Mouse (Mus musculus): Measurements from ENCODE around the gene Ubac2. TPM values are rescaled to one million over a fixed set of nuclear protein-coding genes. Genes with fewer than 3 reads are reported as not detected.
A peak's percentile ranks its signal among the peaks of the same experiment; 100 is the strongest.
"Not testable (repeated sequence)": the region's sequence is repeated elsewhere in the genome, so short reads cannot be mapped to it uniquely, and the experiment has no call there.

Gene Ubac2
- total RNA-seq, 2 experiments from 2014 or later: 34.0 to 36.9 TPM

DNA sequence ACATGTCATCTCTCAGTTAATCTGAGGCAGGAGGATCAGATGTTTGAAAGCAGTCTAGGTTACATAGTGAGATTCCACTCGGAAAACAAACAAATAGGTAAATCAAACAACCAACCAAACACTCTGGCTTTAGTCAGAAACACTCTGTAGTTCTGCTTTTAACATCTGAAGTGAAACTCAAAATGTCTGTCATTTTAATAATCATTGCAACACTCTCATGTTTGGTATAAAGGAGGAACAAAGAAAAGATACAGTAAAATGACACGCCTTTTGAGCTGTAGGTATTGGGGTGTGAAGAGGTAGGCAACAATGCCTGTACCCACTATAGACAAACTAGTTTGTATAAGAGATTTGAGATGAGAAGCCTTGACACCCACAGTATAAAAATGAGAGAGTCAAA lies 5.2 kb upstream of the Ubac2 start:
- TF ChIP-seq CTCF (IDR thresholded peaks at IDR 0.05): no peak
- intact Hi-C loops (cut with DNase I): no loop called here
- Histone ChIP-seq H3K27ac (no peak overlapping the region), H3K4me3 (no peak overlapping the region)
- DNase-seq (ENCODE audit: extremely low spot score in 1 of 2, low spot score in 2 of 2): no peak

GRCm38 (mm10) chr14:121873646-121874045 lies 4.8 kb upstream of the Ubac2 start:
- intact Hi-C loops (cut with DNase I): no loop called here
- H3K27ac ChIP-seq: no peak overlapping the region
- H3K4me3 ChIP-seq: no peak overlapping the region
- TF ChIP-seq CTCF (IDR thresholded peaks at IDR 0.05): no peak
- DNase-seq (ENCODE audit: extremely low spot score in 1 of 2, low spot score in 2 of 2): no peak

DNA sequence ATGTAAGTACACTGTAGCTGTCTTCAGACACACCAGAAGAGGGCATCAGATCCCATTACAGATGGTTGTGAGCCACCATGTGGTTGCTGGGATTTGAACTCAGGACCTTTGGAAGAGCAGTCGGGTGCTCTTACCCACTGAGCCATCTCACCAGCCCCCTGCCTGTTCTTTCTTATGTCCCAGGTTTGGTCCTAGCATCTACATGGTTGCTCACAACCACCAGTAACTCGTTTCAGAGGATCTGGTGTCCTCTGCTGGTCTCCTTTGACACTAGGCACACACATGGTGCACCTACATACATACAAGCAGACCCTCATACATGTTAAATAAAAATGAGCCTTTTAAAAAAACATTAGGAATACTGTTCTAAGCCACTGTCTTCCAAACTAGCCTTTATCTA lies 2.2 kb upstream of the Ubac2 start:
- H3K27ac ChIP-seq; H3K4me3 ChIP-seq; intact Hi-C loops (cut with DNase I); DNase-seq (ENCODE audit: extremely low spot score in 1 of 2, low spot score in 2 of 2): not testable (repeated sequence)

DNA sequence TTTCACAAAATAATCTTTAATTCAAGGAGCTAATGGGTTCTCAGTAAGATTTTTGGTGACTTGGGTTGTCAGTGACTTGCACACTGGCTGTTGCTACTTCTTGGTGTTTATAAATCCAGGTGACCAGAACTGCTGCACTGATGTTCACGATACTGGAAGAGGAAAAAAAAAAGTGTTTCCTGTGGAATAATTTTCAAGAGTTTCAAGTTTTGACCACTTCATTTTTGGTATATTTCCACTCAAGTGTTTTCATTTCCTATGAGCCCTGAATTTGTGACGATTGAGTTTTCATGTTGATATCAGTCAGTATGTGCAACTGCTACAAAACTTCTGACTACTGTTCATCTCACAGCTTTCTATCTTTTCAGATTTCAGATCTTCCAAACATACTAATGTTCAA lies 1.6 kb upstream of the Ubac2 start:
- TF ChIP-seq CTCF (IDR thresholded peaks at IDR 0.05): no peak
- H3K27ac ChIP-seq: no peak overlapping the region
- H3K4me3 ChIP-seq: no peak overlapping the region
- intact Hi-C loops (cut with DNase I): no loop called here
- no peak for DNase-seq (ENCODE audit: extremely low spot score in 1 of 2, low spot score in 2 of 2)

GRCm38 (mm10) chr14:121877640-121878039 lies 780 bp upstream of the Ubac2 start:
- intact Hi-C loops (cut with DNase I): loop anchor here (1.0 to 2.0 kb wide), 2 partner anchors 79 to 229 kb away; no protein-coding TSS in a partner anchor
- TF ChIP-seq CTCF (IDR thresholded peaks at IDR 0.05): no peak
- H3K27ac ChIP-seq: peak overlapping the region; percentile 96; the same call in 1 of the 2 replicates

GRCm38 (mm10) chr14:121878859-121879206 lies 413 bp downstream of the Ubac2 start:
- Histone ChIP-seq H3K4me3 (peak overlapping the region; percentile 100), H3K27ac (peak overlapping the region; percentile 96)
- DNase-seq (ENCODE audit: extremely low spot score in 1 of 2, low spot score in 2 of 2): no peak
- TF ChIP-seq CTCF (IDR thresholded peaks at IDR 0.05): no peak
- intact Hi-C loops (cut with DNase I): loop anchor here (1.0 to 2.0 kb wide), 2 partner anchors 80 to 227 kb away; no protein-coding TSS in a partner anchor

More at GRCm38 (mm10) chr14:121877640-121878039, 780 bp upstream of the Ubac2 start:
- H3K4me3 ChIP-seq: peak overlapping the region; percentile 100
- DNase-seq (ENCODE audit: extremely low spot score in 1 of 2, low spot score in 2 of 2): no peak

- Histone ChIP-seq H3K27ac (peak overlapping the region; percentile 96), H3K4me3 (peak overlapping the region; percentile 100)
- DNase-seq (ENCODE audit: extremely low spot score in 1 of 2, low spot score in 2 of 2): no peak
- no peak for TF ChIP-seq CTCF (IDR thresholded peaks at IDR 0.05)
- intact Hi-C loops (cut with DNase I): loop anchor here (2.0 kb wide), 1 partner anchor 81 kb away; no protein-coding TSS in a partner anchor
These were observed 933 bp downstream of the Ubac2 start for GRCm38 (mm10) chr14:121879266-121879840.

- no peak for DNase-seq (ENCODE audit: extremely low spot score in 1 of 2, low spot score in 2 of 2)
- intact Hi-C loops (cut with DNase I): no loop called here
- TF ChIP-seq CTCF (IDR thresholded peaks at IDR 0.05): no peak
- Histone ChIP-seq H3K4me3 (no peak overlapping the region), H3K27ac (no peak overlapping the region)
These were observed 2.8 kb downstream of the Ubac2 start for GRCm38 (mm10) chr14:121881211-121881610.

- H3K27ac ChIP-seq: no peak overlapping the region
- DNase-seq (ENCODE audit: extremely low spot score in 1 of 2, low spot score in 2 of 2): no peak
- TF ChIP-seq CTCF (IDR thresholded peaks at IDR 0.05): no peak
- no peak overlapping the region for H3K4me3 ChIP-seq
- intact Hi-C loops (cut with DNase I): no loop called here
These were observed 5.9 kb downstream of the Ubac2 start for GRCm38 (mm10) chr14:121884150-121884797.

DNA sequence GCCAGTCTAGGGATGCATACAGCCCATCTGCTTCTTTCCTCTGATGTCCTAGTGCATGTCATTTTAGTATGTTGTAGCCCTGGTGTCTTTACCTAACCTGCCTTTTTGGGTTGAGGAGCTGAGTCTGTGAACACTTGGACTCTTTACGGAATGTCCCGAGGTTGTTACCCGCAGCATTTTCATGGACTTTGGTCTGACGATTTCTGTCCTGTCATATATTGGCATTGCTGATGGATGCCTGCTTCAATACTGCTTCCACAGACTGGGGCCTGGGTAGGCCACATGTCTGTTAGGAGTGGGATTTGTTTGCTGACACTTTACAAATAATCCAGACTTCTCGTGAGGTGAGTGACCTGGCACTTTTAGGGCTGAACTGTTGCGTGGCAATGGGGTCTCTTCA lies 15.3 kb downstream of the Ubac2 start:
- no peak overlapping the region for H3K4me3 ChIP-seq
- H3K27ac ChIP-seq: no peak overlapping the region
- TF ChIP-seq CTCF (IDR thresholded peaks at IDR 0.05): no peak
- no peak for DNase-seq (ENCODE audit: extremely low spot score in 1 of 2, low spot score in 2 of 2)
- intact Hi-C loops (cut with DNase I): no loop called here

DNA sequence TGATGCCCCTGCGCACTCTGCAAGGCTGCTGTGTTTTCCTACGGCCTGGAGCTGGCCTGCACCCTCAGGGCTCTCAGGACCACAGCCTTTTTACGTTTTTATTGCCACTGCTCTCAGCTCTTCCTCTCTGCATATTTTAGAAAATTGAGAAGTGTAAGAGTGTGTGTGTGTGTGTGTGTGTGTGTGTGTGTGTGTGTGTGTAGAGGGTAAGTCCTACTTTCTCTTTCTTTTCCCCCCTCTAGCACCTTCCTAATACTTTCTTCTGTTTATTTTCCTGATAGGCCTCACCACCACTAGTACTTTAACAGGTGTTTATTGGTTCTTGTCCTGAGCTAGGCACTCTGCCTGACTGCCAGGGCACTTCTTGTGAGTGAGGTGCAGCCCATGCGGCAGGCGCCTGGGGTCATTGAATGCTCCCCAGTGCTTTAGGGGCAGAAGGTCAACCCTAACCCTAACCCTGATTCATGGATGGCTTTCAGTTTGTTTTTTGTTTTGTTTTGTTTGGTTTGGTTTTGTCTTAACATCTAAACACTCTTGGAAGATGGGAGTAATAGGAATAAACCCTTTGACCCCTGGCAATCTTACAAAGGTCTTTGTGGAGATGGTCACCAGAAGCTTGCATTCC lies 16.2 kb downstream of the Ubac2 start:
- TF ChIP-seq CTCF (IDR thresholded peaks at IDR 0.05): no peak
- intact Hi-C loops (cut with DNase I): no loop called here
- no peak overlapping the region for H3K27ac ChIP-seq
- DNase-seq (ENCODE audit: extremely low spot score in 1 of 2, low spot score in 2 of 2): no peak
- no peak overlapping the region for H3K4me3 ChIP-seq

- Histone ChIP-seq H3K4me3 (no peak overlapping the region), H3K27ac (no peak overlapping the region)
- intact Hi-C loops (cut with DNase I): no loop called here
- DNase-seq (ENCODE audit: extremely low spot score in 1 of 2, low spot score in 2 of 2): no peak
- no peak for TF ChIP-seq CTCF (IDR thresholded peaks at IDR 0.05)
These were observed 16.9 kb downstream of the Ubac2 start for GRCm38 (mm10) chr14:121895316-121895715.
